Mouse (Mus musculus) stomach, embryonic 16.5 days (tissue): Measurements from ENCODE around the gene 4931414P19Rik. TPM values are rescaled to one million over a fixed set of nuclear protein-coding genes. Genes with fewer than 3 reads are reported as not detected.

Experiments
- ATAC-seq: fragments of 200-750 bp; cut with Nextera tagmentation; 2 replicates; pipeline ENCODE4 v1.8.0; 2017; ENCODE audit warnings: moderate number of reproducible peaks, moderate TSS enrichment; ENCODE audit not compliant: insufficient read depth, low FRiP score
- H3K27ac ChIP-seq: fragments of 300-500 bp; sonication (generic); 2 replicates; pipeline ENCODE4 v1.5.1; 2014; ENCODE audit warnings: low read length
- H3K27me3 ChIP-seq: fragments of 300-500 bp; sonication (generic); 2 replicates; pipeline ENCODE4 v1.6.1; 2014; ENCODE audit warnings: low read length, control low read depth, mixed read lengths; ENCODE audit not compliant: control insufficient read depth, insufficient read depth
- H3K36me3 ChIP-seq: fragments of 300-500 bp; sonication (generic); 2 replicates; pipeline ENCODE4 v1.6.1; 2014; ENCODE audit warnings: low read length; ENCODE audit not compliant: control insufficient read depth, insufficient read depth
- H3K4me1 ChIP-seq: fragments of 300-500 bp; sonication (generic); 2 replicates; pipeline ENCODE4 v1.6.1; 2014; ENCODE audit warnings: low read length, control low read depth, mixed read lengths; ENCODE audit not compliant: control insufficient read depth, insufficient read depth
- H3K4me2 ChIP-seq: fragments of 300-500 bp; sonication (generic); 2 replicates; pipeline ENCODE4 v1.6.1; 2014; ENCODE audit warnings: low read depth, low read length, mixed read lengths
- H3K4me3 ChIP-seq: fragments of 300-500 bp; sonication (generic); replicated peaks from 2 replicates; pipeline ENCODE4 v1.5.1; 2014; ENCODE audit warnings: mild to moderate bottlenecking, low read length
- H3K9ac ChIP-seq: fragments of 300-500 bp; sonication (generic); 2 replicates; pipeline ENCODE4 v1.6.1; 2014; ENCODE audit warnings: low read length
- H3K9me3 ChIP-seq: fragments of 300-500 bp; sonication (generic); replicated peaks from 2 replicates; pipeline ENCODE4 v1.6.1; 2016; ENCODE audit warnings: low read length, control low read depth; ENCODE audit not compliant: control insufficient read depth
- WGBS: fragments of 180-500 bp; shearing (Covaris S2); extraction: QIAGEN DNeasy Blood & Tissue Kit; methylation state at CpG from one replicate; pipeline ENCODE4 v1.1.7; 2014; 5-methylcytosine and 5-hydroxymethylcytosine counted together
- microRNA counts: library from miRNA; unstranded; fragments of <30 nt; microRNA quantifications from one replicate; lab custom pipeline; 2016
- microRNA-seq: library from miRNA; unstranded; fragments of <30 nt; microRNA quantifications from one replicate; pipeline ENCODE4, GENCODE M21; 2016
- polyA plus RNA-seq: library from polyadenylated mRNA; unstranded; fragments of >200 nt; fragmentation: Nextera tagmentation; extraction: Ambion mirVana; gene quantifications from 2 replicates; pipeline ENCODE4 v1.2.1, GENCODE M21; 2015

Gene 4931414P19Rik
- polyA plus RNA-seq, 1 experiment from 2014 or later = 8.2 TPM

DNA sequence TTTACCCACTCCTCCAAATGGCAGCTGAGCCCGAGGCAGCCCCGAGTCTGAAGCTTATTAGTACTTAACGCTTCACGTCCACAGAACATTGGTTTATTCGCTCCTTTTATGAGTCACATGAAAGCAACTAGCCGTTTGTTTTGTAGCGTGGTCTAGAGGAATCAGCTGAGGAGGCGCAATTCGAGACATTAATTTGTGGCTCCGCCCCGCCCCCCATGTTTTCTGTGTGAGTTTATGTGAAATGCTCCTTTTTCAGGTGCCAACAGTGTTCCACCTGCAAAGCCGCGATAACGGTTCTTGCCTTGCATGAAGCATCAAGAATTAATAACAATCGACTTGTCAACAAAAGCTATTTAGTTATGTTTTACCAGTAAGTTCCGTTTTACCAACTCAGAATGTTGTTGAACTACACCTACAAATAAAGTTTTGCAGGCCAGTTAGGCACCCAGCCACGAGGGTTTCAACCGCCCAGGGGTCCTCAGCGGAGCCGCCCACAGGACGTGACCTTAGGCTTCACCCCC, 52.3 kb downstream of the 4931414P19Rik start:
- 3% methylated on average over 21 of the region's 21 CpGs for WGBS
- Histone ChIP-seq H3K9me3 (no peaks in the 10 kb centered on the region), H3K4me1 (peaks cover 5% of the 10 kb centered on the region), H3K4me3 (peak overlapping the region; percentile 73), H3K4me2 (peak overlapping the region; percentile 97), H3K9ac (peak overlapping the region; percentile 83), H3K27ac (peak overlapping the region; percentile 89; the same call in 1 of the 2 replicates), H3K36me3 (peaks cover 3% of the 10 kb centered on the region), H3K27me3 (no peaks in the 10 kb centered on the region)
- ATAC-seq = no peak

DNA sequence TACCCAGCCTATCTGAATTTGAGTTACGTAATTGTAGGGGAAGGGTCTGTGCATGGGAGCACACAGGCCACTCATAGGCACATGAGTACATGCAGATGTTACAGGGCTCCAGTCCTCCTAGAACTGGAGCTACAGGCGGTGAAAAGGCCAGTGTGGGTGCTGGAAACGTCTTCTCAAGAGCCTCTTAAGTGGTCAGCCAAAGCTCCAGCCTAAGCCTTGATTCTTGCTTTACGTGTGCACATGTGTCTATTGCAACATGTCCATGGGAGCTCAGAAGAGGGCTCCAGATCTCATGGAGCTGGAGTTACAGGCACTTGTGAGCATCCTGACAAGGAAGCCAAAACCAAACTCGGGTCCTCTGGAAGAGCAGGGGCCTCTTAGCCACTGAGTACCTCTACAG, 61.1 kb downstream of the 4931414P19Rik start:
- H3K36me3 ChIP-seq = peaks cover 5% of the 10 kb centered on the region; the same call in 1 of the 2 replicates
- no peak overlapping the region for H3K27ac ChIP-seq
- no peak overlapping the region for H3K4me2 ChIP-seq
- H3K4me3 ChIP-seq = no peak overlapping the region
- no peaks in the 10 kb centered on the region for H3K9me3 ChIP-seq
- H3K27me3 ChIP-seq = no peaks in the 10 kb centered on the region
- H3K4me1 ChIP-seq = no peaks in the 10 kb centered on the region
- WGBS = 90% methylated on average over 5 of the region's 5 CpGs
- ATAC-seq = no peak
- no peak overlapping the region for H3K9ac ChIP-seq

- Histone ChIP-seq H3K4me3 (no peak overlapping the region), H3K27me3 (no peaks in the 10 kb centered on the region), H3K9me3 (no peaks in the 10 kb centered on the region), H3K9ac (no peak overlapping the region), H3K36me3 (no peaks in the 10 kb centered on the region), H3K27ac (no peak overlapping the region), H3K4me1 (no peaks in the 10 kb centered on the region), H3K4me2 (no peak overlapping the region)
- no peak for ATAC-seq
- WGBS = 62% methylated on average over 11 of the region's 11 CpGs
Observed at GRCm38 (mm10) chr14:54540771-54541170, 65.0 kb downstream of the 4931414P19Rik start.

- H3K9me3 ChIP-seq = no peaks in the 10 kb centered on the region
- no peaks in the 10 kb centered on the region for H3K4me1 ChIP-seq
- H3K36me3 ChIP-seq = no peaks in the 10 kb centered on the region
- no peak overlapping the region for H3K27ac ChIP-seq
- ATAC-seq = no peak
- no peak overlapping the region for H3K4me3 ChIP-seq
- H3K27me3 ChIP-seq = no peaks in the 10 kb centered on the region
- no peak overlapping the region for H3K4me2 ChIP-seq
- no peak overlapping the region for H3K9ac ChIP-seq
- 87% methylated on average over 2 of the region's 2 CpGs for WGBS
Observed at GRCm38 (mm10) chr14:54538580-54538979, 67.2 kb downstream of the 4931414P19Rik start.

MicroRNAs encoded within 50 kb of the gene (microRNA counts, 519-probe panel; counts per million panel counts)
- not detected for microRNA mmu-miR-686 (lab: Ali Mortazavi, UCI)

Small RNA genes within 50 kb of the gene (microRNA-seq; reads per million reads assigned to microRNA genes)
- gene Mir686 = not detected
- gene Mir6948 = 0.99 reads per million

Other genes with a start within 250 kb of the 4931414P19Rik start
- 33.7 and 35.6 TPM in 2 replicates for gene Oxa1l, start 245.2 kb downstream of the 4931414P19Rik start, polyA plus RNA-seq
- 19.0 and 23.0 TPM in 2 replicates for gene Slc7a7, start 188.2 kb downstream of the 4931414P19Rik start, polyA plus RNA-seq
- gene Mrpl52, start 179.1 kb downstream of the 4931414P19Rik start, polyA plus RNA-seq = 206 and 264 TPM in 2 replicates
- 120 and 126 TPM in 2 replicates for gene Mmp14, start 174.4 kb downstream of the 4931414P19Rik start, polyA plus RNA-seq
- gene Lrp10, start 141.9 kb downstream of the 4931414P19Rik start, polyA plus RNA-seq = 39.6 and 40.3 TPM in 2 replicates
- 1.5 TPM in 2 replicates for gene Rem2, start 129.9 kb downstream of the 4931414P19Rik start, polyA plus RNA-seq
- gene Prmt5, start 88.5 kb downstream of the 4931414P19Rik start, polyA plus RNA-seq = 66.5 and 71.1 TPM in 2 replicates
- 39.0 and 44.4 TPM in 2 replicates for gene Haus4, start 51.4 kb downstream of the 4931414P19Rik start, polyA plus RNA-seq
- gene Ajuba, start 28.4 kb downstream of the 4931414P19Rik start, polyA plus RNA-seq = 19.5 and 20.6 TPM in 2 replicates
- 346 and 368 TPM in 2 replicates for gene Psmb5, start 12.0 kb upstream of the 4931414P19Rik start, polyA plus RNA-seq
- gene Psmb11, start 15.4 kb upstream of the 4931414P19Rik start, polyA plus RNA-seq = not detected in 2 replicates
- not detected in 2 replicates for gene Gm17606, start 35.0 kb upstream of the 4931414P19Rik start, polyA plus RNA-seq
- 1.6 and 2.2 TPM in 2 replicates for gene Cdh24, start 35.4 kb upstream of the 4931414P19Rik start, polyA plus RNA-seq
- 68.3 and 76.6 TPM in 2 replicates for gene 1700123O20Rik, start 80.2 kb upstream of the 4931414P19Rik start, polyA plus RNA-seq
- 89.1 and 101 TPM in 2 replicates for gene Acin1, start 80.9 kb upstream of the 4931414P19Rik start, polyA plus RNA-seq
- 0.15 and 0.19 TPM in 2 replicates for gene Gm29776, start 92.8 kb upstream of the 4931414P19Rik start, polyA plus RNA-seq
- 0.88 and 1.2 TPM in 2 replicates for gene Cebpe, start 106.2 kb upstream of the 4931414P19Rik start, polyA plus RNA-seq
- gene Slc7a8, start 176.0 kb upstream of the 4931414P19Rik start, polyA plus RNA-seq = 9.9 and 10.2 TPM in 2 replicates
- not detected in 2 replicates for gene Rnf212b, start 208.1 kb upstream of the 4931414P19Rik start, polyA plus RNA-seq